Mouse (Mus musculus) cerebellum, adult (tissue): Measurements from ENCODE around the gene Dgcr2.

Experiments used
- ATAC-seq: cut with Nextera tagmentation; 2 replicates; pipeline ENCODE4 v1.9.2; 2017; ENCODE audit warnings: mild to moderate bottlenecking, moderate library complexity, mixed read lengths; ENCODE audit not compliant: insufficient number of reproducible peaks, low FRiP score, low TSS enrichment

Gene Dgcr2

DNA sequence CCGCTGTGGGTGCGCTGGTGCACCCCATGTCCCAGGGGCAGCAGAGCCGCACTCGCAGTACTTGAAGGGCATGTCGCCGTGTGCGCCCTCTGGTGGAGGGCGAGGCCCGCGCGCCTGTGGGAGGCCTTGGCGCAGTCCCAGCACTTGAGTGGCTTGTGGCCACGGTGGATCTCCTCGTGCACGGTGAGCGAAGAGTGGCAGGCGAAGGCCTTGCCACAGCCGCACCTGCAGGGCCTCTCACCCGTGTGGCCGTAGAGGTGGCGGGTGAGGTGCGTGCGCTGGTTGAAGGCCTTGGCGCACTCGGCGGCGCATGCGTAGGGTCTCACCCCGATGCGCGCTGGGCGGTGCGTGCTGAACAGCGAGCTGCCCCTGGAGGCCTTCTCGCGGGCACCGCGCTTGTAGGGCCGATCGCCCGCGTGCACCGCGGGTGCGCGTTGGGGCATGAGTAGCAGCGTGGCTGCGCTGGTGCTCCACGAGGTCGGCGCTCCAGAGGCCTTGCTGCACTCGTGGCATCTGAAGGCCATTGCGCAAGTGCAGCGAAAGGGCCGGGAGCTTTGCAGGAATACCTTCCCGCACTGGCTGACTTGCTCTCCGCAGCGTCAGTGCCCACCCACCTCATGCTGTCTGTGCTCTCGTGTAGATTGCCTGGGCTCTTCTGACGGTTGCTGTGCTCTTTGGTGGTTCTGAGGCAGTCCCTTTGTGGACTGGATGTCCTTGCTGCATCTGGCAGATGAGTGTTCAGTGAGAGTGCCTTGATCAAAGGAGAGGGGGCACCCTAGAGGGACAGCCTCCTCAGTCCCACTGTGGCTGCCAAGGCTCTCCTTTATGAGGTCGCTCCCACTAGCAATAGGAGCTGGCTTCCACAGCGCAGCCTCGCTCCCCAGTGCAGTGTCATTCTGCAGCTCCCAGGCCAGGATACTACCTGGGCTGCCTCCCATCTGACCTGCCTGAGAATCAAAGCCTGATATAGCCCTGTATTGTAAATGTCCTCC, 82.7 kb downstream of the Dgcr2 start:
- ATAC-seq: peak; percentile 56; the same call in 1 of the 2 replicates

DNA sequence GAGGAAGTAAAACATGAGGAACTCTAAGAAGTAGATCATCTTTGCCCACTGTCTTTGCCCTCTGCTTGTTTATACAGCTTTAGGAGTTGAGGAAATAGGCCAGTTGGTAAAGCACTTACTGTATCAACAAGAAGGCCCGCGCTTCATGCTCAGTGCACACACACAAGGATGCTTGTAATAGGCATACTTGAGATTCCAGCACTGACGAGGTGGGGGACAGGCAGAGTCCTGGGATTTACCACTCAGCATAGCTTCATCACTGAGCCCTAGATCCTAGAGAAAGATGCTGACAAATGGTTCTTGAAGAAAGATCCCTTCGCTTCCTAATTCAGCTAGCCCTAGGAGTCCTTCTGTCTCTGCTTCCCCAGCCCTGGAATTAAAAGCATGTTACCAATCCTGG, 85.2 kb downstream of the Dgcr2 start:
- no peak for ATAC-seq

DNA sequence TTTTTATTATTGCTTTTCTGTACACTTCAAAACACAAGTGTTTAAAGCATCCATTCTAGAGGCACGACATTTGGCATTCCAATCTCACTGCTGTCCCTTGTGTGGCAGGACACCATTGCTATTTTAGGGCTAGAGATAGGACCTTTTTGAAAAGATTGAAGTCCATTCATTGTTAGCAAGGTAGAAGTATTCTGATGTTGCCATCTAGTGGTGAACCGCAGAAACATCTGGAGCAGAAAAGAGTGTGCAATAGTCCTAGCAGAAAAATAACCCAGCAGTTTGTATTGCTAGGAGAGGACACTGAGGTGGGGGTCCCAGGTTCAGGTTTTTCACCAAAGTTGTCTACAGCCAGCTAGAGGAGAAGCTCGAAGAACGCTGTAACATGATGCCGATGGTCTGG, 86.2 kb downstream of the Dgcr2 start:
- no peak for ATAC-seq

DNA sequence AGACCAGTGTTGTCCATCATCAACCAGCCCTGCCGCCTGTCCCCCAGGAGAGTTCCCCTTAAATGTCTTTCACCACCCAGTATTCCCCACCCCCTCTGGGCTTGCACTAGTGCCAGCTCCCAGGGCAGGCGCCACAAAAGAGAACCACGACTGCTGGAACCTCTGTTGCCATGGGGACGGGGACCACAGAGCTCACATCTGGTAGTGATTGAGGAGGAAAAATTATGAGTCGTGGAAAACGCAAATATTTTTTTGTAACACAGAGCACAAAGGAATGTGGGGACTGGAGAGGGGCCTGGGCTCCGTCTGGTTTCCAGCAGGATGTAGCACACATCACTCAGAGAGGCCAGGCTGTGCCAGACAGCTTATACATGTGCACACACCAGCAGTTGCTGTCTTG, 88.7 kb downstream of the Dgcr2 start:
- no peak for ATAC-seq

DNA sequence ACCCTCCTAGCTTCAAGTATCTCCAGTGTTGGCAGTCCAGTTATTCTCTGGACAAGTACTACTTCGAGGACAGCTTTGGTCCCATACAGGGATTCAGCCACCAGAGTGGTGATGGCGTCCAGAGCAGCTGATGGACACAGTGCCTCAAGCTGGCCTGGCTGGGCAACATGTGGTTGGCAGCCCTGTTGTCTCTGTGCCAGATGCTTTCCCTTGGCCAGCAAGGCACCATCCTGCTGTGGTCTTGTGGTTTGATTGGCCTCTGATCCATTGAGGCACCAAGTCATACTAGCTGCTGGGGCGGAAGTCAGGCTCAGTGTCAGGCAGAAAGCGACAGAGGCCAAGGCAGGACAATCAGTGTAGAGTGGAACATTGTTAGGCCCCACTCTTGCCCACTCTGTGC, 89.2 kb downstream of the Dgcr2 start:
- no peak for ATAC-seq

DNA sequence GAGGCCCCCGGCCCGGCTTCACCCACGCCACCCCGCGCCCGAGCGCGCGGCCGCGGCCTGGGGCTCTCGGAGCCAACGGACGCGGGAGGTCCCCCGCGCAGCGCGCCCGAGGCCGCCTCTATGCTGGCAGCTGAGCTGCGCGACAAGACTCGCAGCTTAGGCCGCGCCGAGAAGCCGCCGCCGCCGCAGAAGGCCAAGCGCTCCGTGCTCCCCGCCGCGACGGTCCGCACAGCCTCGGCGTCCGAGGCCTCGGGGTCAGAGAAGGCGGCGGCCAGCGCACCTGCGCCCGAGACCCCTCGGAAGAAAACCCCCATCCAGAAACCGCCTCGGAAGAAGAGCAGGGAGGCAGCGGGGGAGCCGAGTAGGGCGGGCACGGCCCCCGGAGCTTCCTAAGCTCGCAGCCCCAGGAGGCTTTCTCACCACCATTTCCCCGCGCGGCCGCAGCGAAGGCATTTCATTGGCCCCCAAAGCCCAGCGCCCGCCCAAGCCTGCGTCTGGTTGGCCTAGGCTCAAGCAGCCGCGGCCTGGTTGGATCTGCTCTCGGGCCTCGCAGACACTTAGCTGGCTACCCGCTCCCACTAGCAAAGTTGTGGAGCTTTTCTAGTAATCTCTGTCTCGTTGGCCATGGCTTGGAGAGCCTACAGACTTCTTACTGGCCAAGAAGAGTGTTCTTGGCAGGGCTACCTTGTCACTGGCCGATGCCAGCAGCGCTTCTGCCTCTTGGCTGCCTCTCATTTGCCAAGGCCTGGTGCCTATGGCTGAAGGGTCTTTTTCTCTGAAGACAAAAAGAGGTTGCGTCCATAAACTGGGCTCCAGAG, 91.0 kb downstream of the Dgcr2 start:
- peak; percentile 86 for ATAC-seq

DNA sequence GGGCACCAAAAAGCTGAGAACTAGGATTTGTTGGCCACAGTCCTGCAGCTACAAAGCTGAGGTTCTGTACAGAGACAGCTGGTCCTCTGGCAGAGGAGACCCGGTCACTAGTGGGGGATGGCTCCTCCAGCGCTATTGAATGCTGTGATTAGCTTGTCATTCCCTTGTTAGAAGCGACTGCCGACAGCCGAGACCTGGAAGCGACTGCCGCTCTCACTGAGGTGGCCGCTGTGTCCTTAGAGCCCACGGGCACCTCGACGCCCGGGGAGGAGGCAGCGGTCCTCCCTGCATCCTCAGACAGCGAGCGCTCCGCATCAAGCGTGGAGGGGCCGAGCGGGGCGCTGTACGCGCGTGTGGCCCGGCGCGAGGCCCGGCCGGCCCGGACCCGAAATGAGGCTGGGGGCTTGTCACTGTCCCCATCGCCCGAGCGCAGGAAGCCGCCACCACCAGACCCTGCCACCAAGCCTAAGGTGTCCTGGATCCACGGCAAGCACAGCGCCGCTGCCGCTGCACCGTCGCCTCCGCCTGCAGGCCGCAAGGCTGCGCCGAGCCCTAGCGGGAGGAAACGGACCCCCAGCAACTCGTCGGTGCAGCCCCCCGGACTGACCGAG, 91.7 kb downstream of the Dgcr2 start:
- ATAC-seq: 0 out of 2 replicates have a peak, but pooled peaks have one; percentile 2

DNA sequence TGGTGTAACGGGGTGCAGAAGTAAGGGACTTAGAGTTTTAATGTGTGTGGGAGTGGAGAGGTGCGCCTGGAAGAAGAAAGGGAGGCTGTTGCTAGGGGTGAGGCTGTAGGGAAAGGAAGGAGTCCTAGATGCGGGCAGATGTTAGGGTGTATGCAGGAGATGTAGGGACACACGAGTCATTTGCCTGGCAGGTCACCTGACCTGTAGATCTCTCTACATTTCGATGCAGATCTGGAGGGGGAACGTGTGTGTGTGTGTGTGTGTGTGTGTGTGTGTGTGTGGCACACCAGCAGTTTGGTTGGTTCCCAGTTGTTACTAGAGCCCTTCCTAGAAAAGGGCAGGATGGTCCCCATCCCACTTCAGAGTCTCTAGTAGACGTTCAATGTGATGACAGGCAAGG, 93.4 kb downstream of the Dgcr2 start:
- no peak for ATAC-seq

DNA sequence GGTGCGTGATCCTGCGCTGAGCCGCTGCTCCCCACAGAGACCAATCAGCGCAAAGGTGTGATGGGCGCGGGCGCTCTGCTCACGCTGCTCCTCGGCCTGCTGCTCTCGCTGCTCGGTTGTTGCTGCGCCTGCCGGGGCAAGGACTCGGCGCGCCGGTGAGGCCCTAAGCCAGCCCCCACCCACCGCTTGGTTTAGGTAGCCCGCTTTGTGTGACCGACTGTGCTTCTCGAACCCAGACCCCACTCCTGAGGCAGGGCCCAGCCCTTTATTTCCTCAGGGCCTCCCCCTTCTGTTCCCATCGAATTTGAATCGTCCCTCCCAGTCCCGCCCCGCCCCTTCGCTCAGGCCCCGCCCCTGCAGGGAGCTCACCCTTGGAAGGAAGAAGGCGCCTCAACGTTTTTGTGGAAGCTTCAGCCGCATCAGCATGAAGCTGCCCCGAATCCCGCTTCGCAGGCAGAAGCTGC, 93.9 kb downstream of the Dgcr2 start:
- ATAC-seq: no peak

DNA sequence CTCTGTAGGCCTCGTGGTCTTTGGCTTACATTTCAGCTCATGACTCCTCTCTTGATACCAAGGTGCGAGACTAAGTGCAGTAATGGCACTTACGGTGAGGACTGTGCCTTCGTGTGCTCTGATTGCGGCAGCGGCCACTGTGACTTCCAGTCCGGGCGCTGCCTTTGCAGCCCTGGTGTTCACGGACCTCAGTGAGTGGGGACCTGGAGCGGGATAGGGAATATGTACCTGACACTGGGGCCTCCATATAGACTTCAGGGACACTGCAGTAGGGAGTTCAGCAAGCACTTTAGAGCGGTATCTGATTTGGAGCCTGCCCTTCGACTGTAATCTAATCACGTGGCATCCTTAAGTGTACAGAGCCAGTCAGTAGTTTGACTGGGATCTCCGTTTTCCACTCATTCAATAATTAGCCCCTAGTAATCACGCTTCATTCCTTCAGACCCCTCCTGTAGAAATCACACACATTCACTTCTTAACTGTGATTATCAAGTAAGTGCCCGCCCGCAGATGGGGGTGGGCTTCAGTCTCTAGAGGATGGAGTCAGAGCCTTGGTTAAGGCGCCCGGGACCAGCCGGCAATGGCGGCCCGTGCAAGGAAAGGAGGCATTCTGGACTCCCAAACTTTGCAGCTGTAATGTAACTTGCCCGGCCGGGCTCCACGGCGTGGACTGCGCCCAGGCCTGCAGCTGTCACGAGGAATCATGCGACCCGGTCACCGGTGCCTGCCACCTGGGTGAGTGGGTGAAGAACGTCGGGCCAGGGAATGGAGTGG, 94.5 kb downstream of the Dgcr2 start:
- no peak for ATAC-seq

DNA sequence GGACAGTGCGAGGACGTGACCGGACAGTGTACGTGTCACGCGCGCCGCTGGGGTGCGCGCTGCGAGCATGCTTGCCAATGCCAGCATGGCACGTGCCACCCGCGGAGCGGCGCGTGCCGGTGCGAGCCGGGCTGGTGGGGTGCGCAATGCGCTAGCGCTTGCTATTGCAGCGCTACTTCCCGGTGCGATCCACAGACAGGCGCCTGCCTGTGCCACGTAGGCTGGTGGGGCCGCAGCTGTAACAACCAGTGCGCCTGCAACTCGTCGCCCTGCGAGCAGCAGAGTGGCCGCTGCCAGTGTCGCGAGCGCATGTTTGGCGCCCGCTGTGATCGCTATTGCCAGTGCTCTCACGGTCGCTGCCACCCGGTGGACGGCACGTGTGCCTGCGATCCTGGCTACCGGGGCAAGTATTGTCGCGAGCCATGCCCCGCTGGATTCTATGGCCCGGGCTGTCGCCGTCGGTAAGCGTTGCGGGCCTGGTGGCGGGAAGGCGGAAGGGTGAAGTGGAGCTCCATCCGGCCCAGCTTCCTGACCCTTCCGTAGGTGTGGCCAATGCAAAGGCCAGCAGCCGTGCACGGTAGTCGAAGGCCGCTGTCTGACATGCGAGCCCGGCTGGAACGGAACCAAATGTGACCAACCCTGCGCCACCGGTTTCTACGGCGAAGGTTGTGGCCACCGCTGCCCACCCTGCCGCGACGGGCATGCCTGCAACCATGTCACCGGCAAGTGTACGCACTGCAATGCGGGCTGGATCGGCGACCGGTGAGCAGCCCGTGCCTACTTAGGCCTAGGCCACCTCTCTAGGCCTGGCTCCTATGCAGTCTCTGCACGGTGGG, 95.3 kb downstream of the Dgcr2 start:
- ATAC-seq: no peak

DNA sequence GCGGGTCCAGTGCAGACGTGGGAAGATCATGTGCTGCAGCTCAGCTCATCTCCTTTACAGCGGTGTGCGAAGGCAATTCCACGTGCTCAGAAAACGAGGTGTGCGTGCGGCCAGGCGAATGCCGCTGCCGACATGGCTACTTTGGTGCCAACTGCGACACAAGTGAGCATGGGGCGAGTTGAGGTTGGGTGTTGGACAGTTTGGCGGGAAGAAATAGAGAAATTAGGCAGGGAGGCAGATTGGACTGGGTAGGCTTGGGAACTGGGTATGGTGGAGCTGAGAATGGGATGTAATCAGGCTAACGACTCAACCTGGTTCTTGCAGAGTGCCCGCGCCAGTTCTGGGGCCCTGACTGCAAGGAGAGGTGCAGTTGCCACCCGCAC, 95.9 kb downstream of the Dgcr2 start:
- no peak for ATAC-seq

DNA sequence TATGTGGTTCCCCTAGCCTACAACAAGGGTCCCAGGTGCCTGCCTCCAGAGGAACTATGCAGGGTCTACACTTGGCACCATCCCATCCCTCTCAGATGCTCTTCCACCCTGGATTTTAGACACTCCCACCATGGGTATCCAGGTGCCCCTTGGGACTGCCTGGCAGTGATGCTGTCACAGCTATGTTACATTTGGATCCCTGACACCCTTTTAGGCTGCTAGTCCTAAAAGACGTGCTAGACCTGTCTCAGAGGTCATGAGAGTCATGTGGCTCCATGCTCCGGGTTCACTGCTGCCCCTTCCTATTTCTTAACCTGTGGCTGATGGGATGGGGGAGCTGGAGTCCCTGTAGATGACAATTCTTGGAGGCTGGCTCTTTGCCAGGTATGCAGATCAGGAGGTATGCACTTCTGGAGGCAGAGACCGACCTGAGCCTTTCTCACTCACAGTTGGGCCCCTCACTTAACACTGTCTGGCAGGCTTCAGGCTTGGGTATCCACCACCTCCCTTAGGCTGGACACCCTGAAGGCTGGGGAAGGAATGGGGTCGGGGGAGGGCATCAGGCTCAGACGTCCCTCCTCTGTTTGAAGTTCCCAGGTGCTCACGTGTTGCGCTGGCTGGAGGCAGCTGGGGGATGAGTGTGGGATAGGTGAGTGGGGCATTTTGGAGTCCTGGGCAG, 96.4 kb downstream of the Dgcr2 start:
- no peak for ATAC-seq

DNA sequence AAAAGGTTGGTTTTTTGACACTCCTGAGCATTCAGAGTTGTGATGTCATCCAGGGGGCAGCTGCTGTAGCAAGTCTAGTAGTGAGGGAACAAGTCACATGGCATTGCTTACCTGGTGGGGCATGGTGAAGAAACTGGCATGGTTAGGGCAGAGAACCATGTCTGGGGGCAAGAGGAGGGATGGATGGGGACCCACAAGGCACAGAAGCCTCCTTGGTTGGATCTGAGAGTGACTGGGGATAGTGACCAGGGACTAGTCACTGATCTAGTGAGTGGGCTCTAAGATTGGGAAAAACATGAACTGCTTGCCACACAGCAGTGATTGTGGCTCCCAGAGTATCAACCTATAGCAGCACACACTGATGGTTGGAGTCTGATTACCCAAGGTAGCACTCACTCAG, 98.8 kb downstream of the Dgcr2 start:
- no peak for ATAC-seq

DNA sequence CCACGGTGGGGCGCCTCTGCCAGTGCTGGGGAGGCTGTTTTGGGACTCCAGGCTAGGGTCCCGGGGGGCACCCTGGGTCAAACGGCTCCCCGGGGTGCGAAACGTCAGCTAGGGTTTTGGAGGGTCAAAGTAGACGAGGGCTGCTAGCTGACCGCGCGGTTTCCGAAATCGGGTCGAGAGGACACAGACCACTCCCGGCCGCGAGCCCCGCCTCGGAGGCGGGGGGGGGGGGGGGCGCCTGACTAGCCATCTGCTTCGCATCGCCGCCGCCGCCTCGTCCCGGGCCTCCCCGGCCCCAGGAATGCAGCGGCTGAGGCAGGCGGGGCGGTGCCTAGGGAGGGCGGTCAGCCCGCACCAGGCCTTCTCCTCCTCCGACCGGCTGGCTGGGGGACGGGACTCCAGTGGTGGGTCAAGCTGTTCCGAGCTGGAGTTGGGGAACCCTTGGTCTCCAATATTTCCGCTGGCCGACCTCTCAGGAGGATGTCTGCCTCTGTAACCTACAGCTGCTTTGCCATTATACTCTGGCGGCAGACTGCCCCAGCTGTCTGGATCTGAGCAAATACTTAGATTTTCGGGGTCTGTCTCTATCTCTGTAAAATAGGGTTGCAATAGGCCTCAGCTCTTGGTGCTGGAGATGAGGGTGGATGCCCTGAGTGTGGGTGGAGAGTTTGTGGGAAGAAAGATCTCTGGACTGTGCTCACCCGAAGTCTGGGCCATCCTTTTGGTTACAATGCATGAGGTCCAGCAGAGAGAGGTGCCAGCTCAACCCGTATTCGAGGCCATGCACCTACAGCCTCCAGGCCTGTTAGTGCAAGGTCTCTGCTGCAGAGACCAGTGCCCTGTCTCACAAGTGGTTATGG, 99.8 kb downstream of the Dgcr2 start:
- no peak for ATAC-seq

DNA sequence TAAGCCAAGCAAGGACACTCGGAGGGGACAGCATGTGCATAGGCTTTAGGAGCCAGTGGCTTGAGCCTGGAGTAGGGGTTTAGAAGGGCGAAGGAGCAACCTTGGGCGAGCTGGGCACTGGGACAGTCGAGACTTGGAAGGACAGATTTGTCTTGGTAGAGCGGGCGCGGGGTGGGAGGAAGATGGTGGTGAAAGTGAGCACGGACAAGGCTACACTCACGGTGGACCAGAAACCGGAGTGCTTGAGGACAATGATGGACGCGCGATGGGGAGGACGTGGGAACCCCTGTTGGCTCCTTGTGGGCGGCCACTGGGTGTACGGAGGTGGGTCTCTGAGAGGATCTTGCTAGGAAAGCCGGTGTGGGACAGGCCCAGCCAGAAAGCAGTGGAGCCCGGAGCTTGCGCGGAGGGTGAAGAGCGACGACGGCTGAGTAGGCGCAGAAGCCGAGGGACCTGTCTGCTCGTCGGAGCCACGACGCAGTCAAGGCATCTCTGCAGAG, 100.5 kb downstream of the Dgcr2 start:
- no peak for ATAC-seq

DNA sequence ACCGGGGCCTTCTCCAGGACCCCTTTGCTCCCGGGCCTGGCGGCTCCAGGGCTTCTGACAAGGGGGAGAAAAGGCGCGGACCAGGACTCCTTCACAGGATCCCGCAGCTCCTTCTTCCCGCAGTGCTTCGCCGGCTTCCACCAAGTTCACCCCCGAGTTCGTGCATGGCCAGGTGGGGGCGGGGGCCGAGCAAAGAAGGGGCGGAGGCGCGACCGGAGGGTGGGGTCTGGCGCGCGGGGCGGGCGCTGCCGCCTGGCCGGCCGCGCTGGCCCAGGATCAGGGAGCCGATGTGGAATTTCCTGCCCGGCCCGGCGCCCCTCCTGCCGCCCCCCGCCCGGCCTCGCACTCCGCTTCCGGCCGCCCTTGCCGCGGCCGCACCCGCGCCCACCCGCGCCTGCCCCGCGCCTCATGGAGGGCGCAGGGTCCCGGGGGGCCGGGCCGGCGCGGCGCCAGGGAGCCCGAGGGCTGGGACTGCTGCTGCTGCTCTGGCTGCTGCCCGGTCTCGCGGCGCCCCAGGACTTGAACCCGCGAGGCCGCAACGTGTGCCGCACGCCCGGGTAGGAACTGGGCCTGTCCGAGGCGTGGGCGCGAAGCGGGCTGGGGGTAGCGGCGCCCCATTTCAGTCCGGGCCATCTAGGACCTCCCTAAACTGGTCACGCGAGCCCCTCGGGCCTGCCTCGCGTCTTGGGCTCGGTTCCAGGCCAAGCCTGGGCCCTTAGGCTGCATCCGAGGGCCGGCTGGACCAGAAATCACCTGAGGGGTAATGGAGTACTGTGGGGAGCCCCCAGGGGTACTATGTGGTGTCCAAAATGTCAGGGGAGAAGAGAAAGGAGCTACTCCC, 101.2 kb downstream of the Dgcr2 start, which contains the start of gene Scarf2:
Gene Scarf2 (plus strand): TSS at position 312 of the 841 bp plus-strand sequence.
- ATAC-seq: no peak
